Mouse (Mus musculus): ENCODE results near the gene Lyzl4. TPM values are rescaled to one million over a fixed set of nuclear protein-coding genes. Genes with fewer than 3 reads are reported as not detected.

Lyzl4 gene
- total and polyA plus RNA-seq, 2 experiments from 2014 or later: 0.46 TPM; not detected in 1

GRCm38 (mm10) chr9:121550327-121550771 lies 91.5 kb downstream of the Lyzl4 start:
- DNase-seq (ENCODE audit: low spot score) (peak; percentile 49), ATAC-seq (peak; percentile 56; the same call in 1 of the 2 replicates)
- no peak overlapping the region for H3K27ac ChIP-seq
- H3K4me3 ChIP-seq (ENCODE audit: low read length): no peak overlapping the region
- no peak overlapping the region for H3K4me2 ChIP-seq (ENCODE audit: low read depth, low read length)
- no peaks in the 10 kb centered on the region for H3K4me1 ChIP-seq (ENCODE audit: insufficient read depth, low read length)
- no peaks in the 10 kb centered on the region for H3K9me3 ChIP-seq (ENCODE audit: low read length)
- no peak overlapping the region for H3K9ac ChIP-seq (replicated peaks; ENCODE audit: low read length)
- no peaks in the 10 kb centered on the region for H3K36me3 ChIP-seq (ENCODE audit: insufficient read depth, low read length)
- TF ChIP-seq CTCF (IDR thresholded peaks at IDR 0.05; ENCODE audit: low read depth): no peak
- 39% methylated on average over 5 of the region's 5 CpGs for WGBS
- no peaks in the 10 kb centered on the region for H3K27me3 ChIP-seq (ENCODE audit: insufficient read depth, low read length)

GRCm38 (mm10) chr9:121549444-121549843 lies 92.5 kb downstream of the Lyzl4 start:
- Histone ChIP-seq H3K27ac (no peak overlapping the region), H3K9ac (replicated peaks; ENCODE audit: low read length) (no peak overlapping the region), H3K36me3 (ENCODE audit: insufficient read depth, low read length) (no peaks in the 10 kb centered on the region), H3K9me3 (ENCODE audit: low read length) (no peaks in the 10 kb centered on the region), H3K4me1 (ENCODE audit: insufficient read depth, low read length) (no peaks in the 10 kb centered on the region), H3K4me3 (ENCODE audit: low read length) (no peak overlapping the region), H3K4me2 (ENCODE audit: low read depth, low read length) (no peak overlapping the region), H3K27me3 (ENCODE audit: insufficient read depth, low read length) (no peaks in the 10 kb centered on the region)
- DNase-seq (ENCODE audit: low spot score) (no peak), ATAC-seq (no peak)
- TF ChIP-seq CTCF (IDR thresholded peaks at IDR 0.05; ENCODE audit: low read depth): no peak

GRCm38 (mm10) chr9:121549010-121549409 lies 92.9 kb downstream of the Lyzl4 start:
- Histone ChIP-seq H3K27me3 (ENCODE audit: insufficient read depth, low read length) (no peaks in the 10 kb centered on the region), H3K36me3 (ENCODE audit: insufficient read depth, low read length) (no peaks in the 10 kb centered on the region), H3K4me2 (ENCODE audit: low read depth, low read length) (no peak overlapping the region), H3K4me3 (ENCODE audit: low read length) (no peak overlapping the region), H3K9ac (replicated peaks; ENCODE audit: low read length) (no peak overlapping the region), H3K27ac (no peak overlapping the region), H3K9me3 (ENCODE audit: low read length) (no peaks in the 10 kb centered on the region), H3K4me1 (ENCODE audit: insufficient read depth, low read length) (no peaks in the 10 kb centered on the region)
- no peak for TF ChIP-seq CTCF (IDR thresholded peaks at IDR 0.05; ENCODE audit: low read depth)
- 76% methylated on average over 5 of the region's 5 CpGs for WGBS
- no peak for DNase-seq (ENCODE audit: low spot score)
- no peak for ATAC-seq

- Histone ChIP-seq H3K4me3 (ENCODE audit: low read length) (no peak overlapping the region), H3K36me3 (ENCODE audit: insufficient read depth, low read length) (no peaks in the 10 kb centered on the region), H3K4me2 (ENCODE audit: low read depth, low read length) (no peak overlapping the region), H3K4me1 (ENCODE audit: insufficient read depth, low read length) (no peaks in the 10 kb centered on the region), H3K9ac (replicated peaks; ENCODE audit: low read length) (no peak overlapping the region), H3K27ac (no peak overlapping the region), H3K9me3 (ENCODE audit: low read length) (no peaks in the 10 kb centered on the region), H3K27me3 (ENCODE audit: insufficient read depth, low read length) (no peaks in the 10 kb centered on the region)
- 72% methylated on average over 4 of the region's 4 CpGs for WGBS
- no peak for ATAC-seq
- no peak for TF ChIP-seq CTCF (IDR thresholded peaks at IDR 0.05; ENCODE audit: low read depth)
- no peak for DNase-seq (ENCODE audit: low spot score)
These were observed 94.5 kb downstream of the Lyzl4 start for GRCm38 (mm10) chr9:121547431-121547830.

GRCm38 (mm10) chr9:121541530-121541929 lies 100.4 kb downstream of the Lyzl4 start:
- Histone ChIP-seq H3K4me2 (ENCODE audit: low read depth, low read length) (no peak overlapping the region), H3K9me3 (ENCODE audit: low read length) (no peaks in the 10 kb centered on the region; the same call in 1 of the 2 replicates), H3K9ac (replicated peaks; ENCODE audit: low read length) (no peak overlapping the region), H3K27me3 (ENCODE audit: insufficient read depth, low read length) (no peaks in the 10 kb centered on the region), H3K4me1 (ENCODE audit: insufficient read depth, low read length) (no peaks in the 10 kb centered on the region), H3K4me3 (ENCODE audit: low read length) (no peak overlapping the region), H3K36me3 (ENCODE audit: insufficient read depth, low read length) (no peaks in the 10 kb centered on the region), H3K27ac (no peak overlapping the region)
- ATAC-seq (no peak), DNase-seq (ENCODE audit: low spot score) (no peak)
- TF ChIP-seq CTCF (IDR thresholded peaks at IDR 0.05; ENCODE audit: low read depth): no peak

GRCm38 (mm10) chr9:121532626-121533025 lies 109.3 kb downstream of the Lyzl4 start:
- Histone ChIP-seq H3K4me3 (ENCODE audit: low read length) (no peak overlapping the region), H3K27me3 (ENCODE audit: insufficient read depth, low read length) (no peaks in the 10 kb centered on the region), H3K9ac (replicated peaks; ENCODE audit: low read length) (no peak overlapping the region), H3K4me2 (ENCODE audit: low read depth, low read length) (no peak overlapping the region), H3K4me1 (ENCODE audit: insufficient read depth, low read length) (no peaks in the 10 kb centered on the region), H3K9me3 (ENCODE audit: low read length) (no peaks in the 10 kb centered on the region; the same call in 1 of the 2 replicates), H3K36me3 (ENCODE audit: insufficient read depth, low read length) (no peaks in the 10 kb centered on the region), H3K27ac (no peak overlapping the region)
- 61% methylated on average over 9 of the region's 9 CpGs for WGBS
- DNase-seq (ENCODE audit: low spot score) (no peak), ATAC-seq (no peak)
- TF ChIP-seq CTCF (IDR thresholded peaks at IDR 0.05; ENCODE audit: low read depth): no peak

GRCm38 (mm10) chr9:121528605-121529357 lies 113.1 kb downstream of the Lyzl4 start:
- ATAC-seq: no peak

More at GRCm38 (mm10) chr9:121528605-121529357, 113.1 kb downstream of the Lyzl4 start:
- no peaks in the 10 kb centered on the region for H3K36me3 ChIP-seq (ENCODE audit: insufficient read depth, low read length)
- no peaks in the 10 kb centered on the region for H3K27me3 ChIP-seq (ENCODE audit: insufficient read depth, low read length)
- TF ChIP-seq CTCF (IDR thresholded peaks at IDR 0.05; ENCODE audit: low read depth): no peak
- 0 out of 2 replicates have a peak, but pooled peaks cover 4% of the 10 kb centered on the region for H3K9me3 ChIP-seq (ENCODE audit: low read length)
- 36% methylated on average over 8 of the region's 8 CpGs for WGBS
- no peaks in the 10 kb centered on the region for H3K4me1 ChIP-seq (ENCODE audit: insufficient read depth, low read length)
- H3K27ac ChIP-seq: no peak overlapping the region
- DNase-seq (ENCODE audit: low spot score): no peak
- H3K4me2 ChIP-seq (ENCODE audit: low read depth, low read length): no peak overlapping the region
- H3K4me3 ChIP-seq (ENCODE audit: low read length): no peak overlapping the region
- H3K9ac ChIP-seq (replicated peaks; ENCODE audit: low read length): no peak overlapping the region

Other genes starting within 250 kb of the Lyzl4 start
- gene Cck, start 146.4 kb downstream of the Lyzl4 start, total RNA-seq (2014; rRNA removed): 121 and 143 TPM in 2 replicates
- 77.3 and 84.8 TPM in 2 replicates for gene Cck, start 146.4 kb downstream of the Lyzl4 start, polyA plus RNA-seq (2015; fragmentation: Nextera tagmentation; extraction: Ambion mirVana)
- gene Vipr1, start 620 bp upstream of the Lyzl4 start, total RNA-seq (2014; rRNA removed): 1.3 and 1.4 TPM in 2 replicates
- 0.38 and 0.51 TPM in 2 replicates for gene Vipr1, start 620 bp upstream of the Lyzl4 start, polyA plus RNA-seq (2015; fragmentation: Nextera tagmentation; extraction: Ambion mirVana)
- 19.0 and 25.2 TPM in 2 replicates for gene Sec22c, start 63.4 kb upstream of the Lyzl4 start, total RNA-seq (2014; rRNA removed)
- gene Sec22c, start 63.4 kb upstream of the Lyzl4 start, polyA plus RNA-seq (2015; fragmentation: Nextera tagmentation; extraction: Ambion mirVana): 26.2 and 28.6 TPM in 2 replicates
- gene Ss18l2, start 68.2 kb upstream of the Lyzl4 start, total RNA-seq (2014; rRNA removed): 62.4 and 62.6 TPM in 2 replicates
- 231 and 246 TPM in 2 replicates for gene Ss18l2, start 68.2 kb upstream of the Lyzl4 start, polyA plus RNA-seq (2015; fragmentation: Nextera tagmentation; extraction: Ambion mirVana)
- gene Nktr, start 77.1 kb upstream of the Lyzl4 start, total RNA-seq (2014; rRNA removed): 68.7 and 76.6 TPM in 2 replicates
- gene Nktr, start 77.1 kb upstream of the Lyzl4 start, polyA plus RNA-seq (2015; fragmentation: Nextera tagmentation; extraction: Ambion mirVana): 47.1 and 50.4 TPM in 2 replicates
- 62.3 and 70.1 TPM in 2 replicates for gene Zfp651, start 117.2 kb upstream of the Lyzl4 start, total RNA-seq (2014; rRNA removed)
- gene Zfp651, start 117.2 kb upstream of the Lyzl4 start, polyA plus RNA-seq (2015; fragmentation: Nextera tagmentation; extraction: Ambion mirVana): 23.6 and 25.5 TPM in 2 replicates
- 2.1 and 4.1 TPM in 2 replicates for gene Klhl40, start 135.5 kb upstream of the Lyzl4 start, total RNA-seq (2014; rRNA removed)
- gene Klhl40, start 135.5 kb upstream of the Lyzl4 start, polyA plus RNA-seq (2015; fragmentation: Nextera tagmentation; extraction: Ambion mirVana): 2.3 and 2.4 TPM in 2 replicates
- gene Hhatl, start 150.4 kb upstream of the Lyzl4 start, total RNA-seq (2014; rRNA removed): 1.2 and 1.8 TPM in 2 replicates
- 0.78 and 0.85 TPM in 2 replicates for gene Hhatl, start 150.4 kb upstream of the Lyzl4 start, polyA plus RNA-seq (2015; fragmentation: Nextera tagmentation; extraction: Ambion mirVana)
- 3.7 and 5.6 TPM in 2 replicates for gene Ccdc13, start 197.4 kb upstream of the Lyzl4 start, total RNA-seq (2014; rRNA removed)
- 3.3 and 4.0 TPM in 2 replicates for gene Ccdc13, start 197.4 kb upstream of the Lyzl4 start, polyA plus RNA-seq (2015; fragmentation: Nextera tagmentation; extraction: Ambion mirVana)
- 27.2 and 36.9 TPM in 2 replicates for gene Higd1a, start 216.3 kb upstream of the Lyzl4 start, total RNA-seq (2014; rRNA removed)
- gene Higd1a, start 216.3 kb upstream of the Lyzl4 start, polyA plus RNA-seq (2015; fragmentation: Nextera tagmentation; extraction: Ambion mirVana): 191 and 197 TPM in 2 replicates